Mouse (Mus musculus) intestine, embryonic 14.5 days (tissue): ENCODE results near the gene Ddx50. TPM values are rescaled to one million over a fixed set of nuclear protein-coding genes. Genes with fewer than 3 reads are reported as not detected.

ENCODE experiments used
- ATAC-seq: fragments of 200-750 bp; cut with Nextera tagmentation; replicated peaks from 2 replicates; pipeline ENCODE4 v1.8.0; 2017; ENCODE audit warnings: low read depth, moderate number of reproducible peaks, moderate TSS enrichment, moderate library complexity; ENCODE audit not compliant: low FRiP score, low TSS enrichment
- DNase-seq: peaks from one replicate; pipeline ENCODE4 v3.0.0-alpha.2; 2018; ENCODE audit warnings: low spot score
- H3K27ac ChIP-seq: fragments of 300-500 bp; sonication (generic); 2 replicates; pipeline ENCODE4 v1.5.1; 2014; ENCODE audit warnings: low read depth, mild to moderate bottlenecking, control low read depth
- H3K27me3 ChIP-seq: fragments of 300-500 bp; sonication (generic); replicated peaks from 2 replicates; pipeline ENCODE4 v1.6.1; 2014; ENCODE audit warnings: low read length, control low read depth; ENCODE audit not compliant: control insufficient read depth, insufficient read depth
- H3K36me3 ChIP-seq: fragments of 300-500 bp; sonication (generic); 2 replicates; pipeline ENCODE4 v1.6.1; 2014; ENCODE audit warnings: low read length, control low read depth; ENCODE audit not compliant: control insufficient read depth, insufficient read depth
- H3K4me1 ChIP-seq: fragments of 300-500 bp; sonication (generic); replicated peaks from 2 replicates; pipeline ENCODE4 v1.6.1; 2014; ENCODE audit warnings: low read length, control low read depth, mixed read lengths; ENCODE audit not compliant: control insufficient read depth, insufficient read depth
- H3K4me2 ChIP-seq: fragments of 300-500 bp; sonication (generic); 2 replicates; pipeline ENCODE4 v1.6.1; 2014; ENCODE audit warnings: low read length
- H3K4me3 ChIP-seq: fragments of 300-500 bp; sonication (generic); 2 replicates; pipeline ENCODE4 v1.5.1; 2014; ENCODE audit warnings: low read depth, low read length, control low read depth, mixed read lengths
- H3K9ac ChIP-seq: fragments of 300-500 bp; sonication (generic); 2 replicates; pipeline ENCODE4 v1.6.1; 2014; ENCODE audit warnings: mild to moderate bottlenecking, low read length
- H3K9me3 ChIP-seq: fragments of 300-500 bp; sonication (generic); 2 replicates; pipeline ENCODE4 v1.6.1; 2016; ENCODE audit warnings: low read length, control low read depth; ENCODE audit not compliant: control insufficient read depth
- WGBS: fragments of 180-500 bp; shearing (Covaris S2); extraction: QIAGEN DNeasy Blood & Tissue Kit; methylation state at CpG from one replicate; pipeline ENCODE4 v1.1.7; 2014; 5-methylcytosine and 5-hydroxymethylcytosine counted together
- polyA plus RNA-seq: library from polyadenylated mRNA; unstranded; fragments of >200 nt; fragmentation: Nextera tagmentation; extraction: Ambion mirVana; gene quantifications from 2 replicates; pipeline ENCODE4 v1.2.1, GENCODE M21; 2014

Ddx50 gene
- polyA plus RNA-seq, 1 experiment from 2014 or later, result 123 TPM

DNA sequence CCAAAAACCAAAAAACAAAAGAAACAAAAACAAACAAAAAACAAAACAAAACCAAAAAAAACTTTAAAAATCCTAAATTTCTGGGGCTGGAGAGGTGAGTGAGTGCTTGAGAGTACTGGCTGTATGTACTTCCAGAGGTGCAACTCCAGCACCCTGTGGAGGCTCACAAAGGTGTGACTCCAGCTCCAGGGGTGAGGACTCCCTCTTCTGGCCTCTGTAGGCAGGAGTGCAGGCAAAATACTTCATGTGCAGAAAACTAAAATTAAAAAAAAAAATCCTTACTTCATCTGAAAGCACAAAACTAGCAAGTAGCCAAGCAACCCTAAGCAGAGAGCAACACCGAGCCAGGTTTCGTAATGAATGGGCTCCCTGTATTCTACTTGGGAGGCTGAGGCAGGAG, 21.3 kb upstream of the Ddx50 start:
- Histone ChIP-seq H3K9me3 (no peaks in the 10 kb centered on the region), H3K4me2 (no peak overlapping the region), H3K27me3 (no peaks in the 10 kb centered on the region), H3K36me3 (no peaks in the 10 kb centered on the region), H3K9ac (no peak overlapping the region), H3K4me1 (no peaks in the 10 kb centered on the region), H3K27ac (no peak overlapping the region), H3K4me3 (no peak overlapping the region)
- no peak for ATAC-seq
- 98% methylated on average over 2 of the region's 2 CpGs for WGBS
- no peak for DNase-seq

DNA sequence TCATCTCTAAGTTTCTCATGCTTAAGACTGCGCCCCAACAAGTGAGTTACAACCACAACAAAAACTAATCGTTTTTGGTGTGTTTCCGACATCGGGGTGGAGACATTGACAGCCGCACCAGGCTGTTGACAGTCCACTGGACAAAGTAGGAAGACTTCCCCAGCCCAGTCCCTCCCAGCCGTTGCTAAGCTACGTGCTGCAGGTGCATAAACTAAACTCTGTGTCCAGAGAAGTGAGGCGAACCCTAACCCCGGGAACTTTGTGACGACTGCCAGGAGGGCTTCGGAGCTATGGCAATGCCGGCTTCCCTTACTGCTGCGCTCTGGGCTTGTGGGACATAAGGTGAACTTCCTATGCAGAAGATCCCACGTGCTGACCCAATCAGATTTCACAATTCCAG, 18.2 kb upstream of the Ddx50 start:
- no peak overlapping the region for H3K4me2 ChIP-seq
- ATAC-seq (no peak), DNase-seq (no peak)
- no peaks in the 10 kb centered on the region for H3K36me3 ChIP-seq
- 64% methylated on average over 14 of the region's 14 CpGs for WGBS
- H3K27ac ChIP-seq, result no peak overlapping the region
- no peak overlapping the region for H3K4me3 ChIP-seq
- no peaks in the 10 kb centered on the region for H3K9me3 ChIP-seq
- H3K4me1 ChIP-seq, result no peaks in the 10 kb centered on the region
- no peaks in the 10 kb centered on the region for H3K27me3 ChIP-seq
- no peak overlapping the region for H3K9ac ChIP-seq

DNA sequence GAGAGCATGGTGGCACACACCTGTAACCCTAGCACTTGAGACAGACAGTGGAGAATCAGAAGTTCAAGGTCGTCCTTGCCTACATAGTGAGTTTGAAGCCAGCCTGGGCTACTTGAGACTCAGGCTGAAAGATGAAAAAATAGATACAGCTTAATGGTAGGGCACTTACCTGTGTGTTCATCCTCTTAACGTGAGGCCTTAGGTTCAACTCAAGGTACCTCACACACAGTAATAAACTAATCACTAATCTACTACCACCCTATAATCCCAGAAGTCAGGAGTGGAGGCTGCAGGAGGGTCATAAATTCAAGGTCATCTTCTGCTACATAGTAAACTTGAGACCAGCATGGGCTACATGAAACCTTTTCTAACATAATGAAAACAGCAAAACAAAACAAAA, 17.4 kb upstream of the Ddx50 start:
- no peaks in the 10 kb centered on the region for H3K36me3 ChIP-seq
- no peak overlapping the region for H3K4me3 ChIP-seq
- no peak overlapping the region for H3K4me2 ChIP-seq
- no peaks in the 10 kb centered on the region for H3K4me1 ChIP-seq
- WGBS, result 78% methylated on average over 2 of the region's 2 CpGs
- no peak for ATAC-seq
- H3K27ac ChIP-seq, result no peak overlapping the region
- no peak overlapping the region for H3K9ac ChIP-seq
- DNase-seq, result no peak
- H3K9me3 ChIP-seq, result no peaks in the 10 kb centered on the region
- no peaks in the 10 kb centered on the region for H3K27me3 ChIP-seq

DNA sequence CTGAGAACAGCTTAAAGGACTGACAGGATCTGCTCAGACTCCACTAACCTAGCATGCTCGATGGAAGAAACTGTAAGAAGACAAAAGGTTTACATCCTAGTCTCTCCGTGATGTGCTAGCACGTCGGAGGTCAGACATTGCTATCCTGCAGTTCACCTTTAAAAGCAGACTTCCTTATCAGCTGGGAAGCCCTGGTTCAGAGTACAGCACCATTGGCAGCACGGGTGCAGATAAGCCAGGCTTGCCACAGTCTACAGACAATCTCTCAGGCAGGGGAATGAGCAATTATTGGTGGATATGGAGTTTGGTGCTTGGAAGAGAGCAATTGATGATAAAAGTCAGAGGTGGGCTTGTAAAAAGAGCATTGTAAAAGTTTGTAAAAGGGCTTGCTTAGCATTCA, 17.0 kb upstream of the Ddx50 start:
- Histone ChIP-seq H3K27me3 (no peaks in the 10 kb centered on the region), H3K36me3 (no peaks in the 10 kb centered on the region), H3K27ac (no peak overlapping the region), H3K9ac (no peak overlapping the region), H3K9me3 (no peaks in the 10 kb centered on the region), H3K4me2 (no peak overlapping the region), H3K4me3 (no peak overlapping the region), H3K4me1 (no peaks in the 10 kb centered on the region)
- DNase-seq, result no peak
- ATAC-seq, result no peak
- 70% methylated on average over 5 of the region's 5 CpGs for WGBS

DNA sequence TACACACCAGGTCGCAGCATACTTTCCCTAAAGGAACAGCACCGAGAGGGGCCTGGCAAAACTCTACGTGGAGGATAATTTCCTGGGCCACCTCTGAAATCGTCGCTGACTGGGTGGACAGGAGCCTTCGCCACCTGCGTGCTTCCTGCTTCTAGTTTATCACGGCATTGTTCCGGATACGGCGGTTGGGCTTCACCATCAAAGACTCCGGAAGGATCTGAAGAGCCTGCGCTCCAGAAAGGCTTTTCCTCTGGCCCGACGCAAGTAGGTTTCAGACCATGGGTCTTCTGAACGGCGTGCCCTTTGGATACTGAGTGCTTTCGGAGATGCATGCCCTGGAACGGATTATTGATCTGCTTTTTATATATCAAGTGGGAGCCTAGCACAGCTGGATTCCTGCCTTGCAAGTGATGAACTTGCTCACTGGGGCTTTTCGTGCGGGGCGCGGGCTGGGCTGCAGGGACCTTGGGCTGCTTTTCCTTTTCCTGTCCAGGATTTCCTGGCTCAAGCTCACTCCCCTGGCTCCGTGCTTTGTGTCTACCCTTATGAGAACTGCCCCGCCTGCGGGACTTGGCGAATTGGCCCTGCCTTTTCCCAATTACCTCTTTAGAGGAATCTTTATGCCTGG, 14.1 kb upstream of the Ddx50 start:
- peak overlapping the region; percentile 37 for H3K4me2 ChIP-seq
- no peak for DNase-seq
- 49% methylated on average over 27 of the region's 27 CpGs for WGBS
- no peak for ATAC-seq
- H3K9me3 ChIP-seq, result no peaks in the 10 kb centered on the region
- H3K36me3 ChIP-seq, result no peaks in the 10 kb centered on the region
- H3K27ac ChIP-seq, result peak overlapping the region; percentile 51; the same call in 1 of the 2 replicates
- H3K4me3 ChIP-seq, result peak overlapping the region; percentile 15; the same call in 1 of the 2 replicates
- H3K4me1 ChIP-seq, result no peaks in the 10 kb centered on the region
- H3K27me3 ChIP-seq, result no peaks in the 10 kb centered on the region
- no peak overlapping the region for H3K9ac ChIP-seq

DNA sequence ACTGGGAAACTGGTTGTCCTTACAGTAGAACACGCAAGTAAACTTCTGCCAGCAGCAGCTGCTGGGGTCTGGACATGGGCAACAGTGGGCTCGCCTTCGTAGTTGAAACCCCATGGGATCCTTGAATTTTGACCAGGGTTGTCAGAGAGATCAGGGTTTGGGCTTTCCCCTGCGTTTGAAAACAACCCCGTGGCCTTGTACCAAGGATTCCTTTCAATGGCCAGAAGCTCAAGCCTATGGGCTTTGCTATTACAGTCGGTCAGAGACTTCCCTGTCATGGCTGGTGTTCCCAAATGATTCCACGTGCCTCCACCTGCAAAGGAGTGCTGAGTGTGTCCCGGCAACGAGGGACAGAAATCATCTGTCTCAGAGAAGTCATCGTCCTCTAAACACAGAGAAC, 13.2 kb upstream of the Ddx50 start:
- no peak overlapping the region for H3K9ac ChIP-seq
- H3K27me3 ChIP-seq, result no peaks in the 10 kb centered on the region
- WGBS, result 84% methylated on average over 10 of the region's 10 CpGs
- no peak overlapping the region for H3K4me3 ChIP-seq
- ATAC-seq (no peak), DNase-seq (no peak)
- H3K9me3 ChIP-seq, result no peaks in the 10 kb centered on the region
- no peaks in the 10 kb centered on the region for H3K4me1 ChIP-seq
- no peak overlapping the region for H3K27ac ChIP-seq
- H3K36me3 ChIP-seq, result no peaks in the 10 kb centered on the region
- H3K4me2 ChIP-seq, result no peak overlapping the region

DNA sequence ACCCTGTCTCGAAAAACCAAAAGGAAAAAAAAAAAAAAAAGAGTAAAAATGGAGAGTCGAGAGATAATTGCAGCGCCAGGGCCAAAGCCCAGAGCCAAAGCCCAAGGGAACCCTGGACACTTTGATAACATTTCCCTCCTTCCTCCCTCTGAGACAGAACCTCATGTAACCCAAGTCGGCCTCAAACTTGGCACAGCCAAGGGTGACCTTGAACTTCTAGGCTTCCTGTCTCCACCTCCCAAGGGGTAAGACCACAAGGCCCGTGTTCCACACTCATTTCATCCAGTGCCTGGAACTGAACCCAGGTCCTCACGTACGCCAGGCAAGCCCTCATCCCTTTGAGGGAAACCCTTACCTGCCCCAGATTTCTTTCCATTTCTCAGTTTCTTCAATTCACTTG, 5.7 kb upstream of the Ddx50 start:
- 83% methylated on average over 7 of the region's 7 CpGs for WGBS
- Histone ChIP-seq H3K27me3 (no peaks in the 10 kb centered on the region), H3K9ac (no peak overlapping the region), H3K4me3 (no peak overlapping the region), H3K4me2 (no peak overlapping the region), H3K4me1 (no peaks in the 10 kb centered on the region; the same call in 1 of the 2 replicates), H3K36me3 (no peaks in the 10 kb centered on the region), H3K9me3 (no peaks in the 10 kb centered on the region), H3K27ac (no peak overlapping the region)
- no peak for DNase-seq
- no peak for ATAC-seq

DNA sequence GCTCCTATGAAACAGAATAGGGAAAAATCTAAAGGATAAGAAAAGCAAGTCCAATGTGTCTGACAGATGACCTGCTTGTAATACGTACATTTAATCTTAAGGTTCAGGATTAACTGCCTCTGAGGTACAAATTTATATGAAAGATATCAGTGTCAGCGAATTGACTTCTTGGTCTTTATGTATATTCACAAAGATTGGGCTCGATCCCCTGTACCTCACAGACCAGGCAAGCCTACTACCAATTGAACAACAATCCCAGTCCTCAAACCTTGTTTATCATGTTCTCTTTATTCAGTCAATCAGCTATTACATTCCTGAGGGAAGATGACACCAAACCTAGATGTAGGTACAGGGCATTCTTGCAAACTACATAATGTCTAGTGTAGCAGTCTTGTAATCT, 943 bp upstream of the Ddx50 start:
- Histone ChIP-seq H3K36me3 (peaks cover 12% of the 10 kb centered on the region), H3K4me3 (peak overlapping the region; percentile 91)
- 12% methylated on average over 3 of the region's 3 CpGs for WGBS

DNA sequence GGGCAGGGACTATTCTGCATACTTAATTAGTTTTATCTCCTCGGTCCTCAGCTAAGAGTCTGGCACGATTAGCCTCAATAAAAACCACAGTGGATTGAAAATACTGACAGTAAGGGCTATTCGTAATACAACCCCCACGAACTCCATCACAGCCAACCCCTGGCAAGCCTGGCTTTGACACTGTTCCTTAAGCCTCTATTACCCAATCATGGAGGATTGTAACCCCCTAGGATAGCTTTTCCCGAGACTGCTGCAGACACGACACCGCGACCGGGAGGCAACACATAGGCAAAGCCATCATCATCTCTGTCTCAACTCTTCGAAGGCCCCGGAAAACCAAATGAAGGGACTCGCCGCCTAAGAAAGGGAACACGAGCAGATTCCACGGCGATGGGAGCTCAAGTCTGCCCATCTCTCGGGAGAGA, 648 bp downstream of the Ddx50 start:
- H3K27ac ChIP-seq, result peak overlapping the region; percentile 94
- no peaks in the 10 kb centered on the region for H3K9me3 ChIP-seq
- peaks cover 10% of the 10 kb centered on the region for H3K4me1 ChIP-seq
- 0% methylated on average over 17 of the region's 17 CpGs for WGBS
- ATAC-seq, result no peak
- H3K36me3 ChIP-seq, result peaks cover 27% of the 10 kb centered on the region
- peak overlapping the region; percentile 88 for H3K4me2 ChIP-seq
- no peaks in the 10 kb centered on the region for H3K27me3 ChIP-seq
- peak overlapping the region; percentile 91 for H3K9ac ChIP-seq
- peak; percentile 84 for DNase-seq
- H3K4me3 ChIP-seq, result peak overlapping the region; percentile 91

More for the DNA sequence above, 943 bp upstream of the Ddx50 start:
- peak overlapping the region; percentile 88 for H3K4me2 ChIP-seq
- peak overlapping the region; percentile 94 for H3K27ac ChIP-seq
- DNase-seq (no peak), ATAC-seq (no peak)
- peaks cover 10% of the 10 kb centered on the region for H3K4me1 ChIP-seq
- H3K27me3 ChIP-seq, result no peaks in the 10 kb centered on the region
- H3K9ac ChIP-seq, result peak overlapping the region; percentile 47
- no peaks in the 10 kb centered on the region for H3K9me3 ChIP-seq
